Mouse (Mus musculus): ENCODE data around the gene Nanos2. TPM values are rescaled to one million over a fixed set of nuclear protein-coding genes. Genes with fewer than 3 reads are reported as not detected.

Gene Nanos2
- polyA plus RNA-seq (2014; fragmentation: Nextera tagmentation; extraction: Ambion mirVana) = not detected in 2 replicates

GRCm38 (mm10) chr7:18987100-18987499, at the start of gene Nanos2:
Nanos2 (plus strand) TSS chr7:18987400.
- Histone ChIP-seq H3K4me2 (ENCODE audit: low read length) (no peak within 1 kb of the TSS), H3K27me3 (replicated peaks; ENCODE audit: control insufficient read depth, insufficient read depth, low read length) (peaks cover 12% of the 10 kb centered on the region), H3K36me3 (ENCODE audit: control insufficient read depth, insufficient read depth, low read length) (no peaks in the 10 kb centered on the region), H3K9ac (ENCODE audit: low read length) (no peak within 1 kb of the TSS), H3K4me3 (ENCODE audit: low read depth, low read length) (no peak within 1 kb of the TSS), H3K9me3 (ENCODE audit: control insufficient read depth, low read length) (no peaks in the 10 kb centered on the region), H3K4me1 (replicated peaks; ENCODE audit: control insufficient read depth, insufficient read depth, low read length) (peaks cover 9% of the 10 kb centered on the region), H3K27ac (ENCODE audit: low read depth) (no peak within 1 kb of the TSS)
- 43% methylated on average over 2 of the region's 2 CpGs for WGBS
- no peak for ATAC-seq (replicated peaks; ENCODE audit: low FRiP score, low TSS enrichment, low read depth)
- no peak for DNase-seq (ENCODE audit: low spot score)

GRCm38 (mm10) chr7:18942376-18942775, 44.8 kb upstream of the Nanos2 start:
- no peaks in the 10 kb centered on the region for H3K36me3 ChIP-seq (ENCODE audit: control insufficient read depth, insufficient read depth, low read length)
- 29% methylated on average over 1 of the region's 1 CpGs for WGBS
- no peak overlapping the region for H3K9ac ChIP-seq (ENCODE audit: low read length)
- no peaks in the 10 kb centered on the region for H3K4me1 ChIP-seq (replicated peaks; ENCODE audit: control insufficient read depth, insufficient read depth, low read length)
- ATAC-seq (replicated peaks; ENCODE audit: low FRiP score, low TSS enrichment, low read depth) = no peak
- H3K4me3 ChIP-seq (ENCODE audit: low read depth, low read length) = no peak overlapping the region
- no peak overlapping the region for H3K27ac ChIP-seq (ENCODE audit: low read depth)
- H3K4me2 ChIP-seq (ENCODE audit: low read length) = no peak overlapping the region
- no peaks in the 10 kb centered on the region; the same call in 1 of the 2 replicates for H3K27me3 ChIP-seq (replicated peaks; ENCODE audit: control insufficient read depth, insufficient read depth, low read length)
- DNase-seq (ENCODE audit: low spot score) = no peak
- H3K9me3 ChIP-seq (ENCODE audit: control insufficient read depth, low read length) = no peaks in the 10 kb centered on the region

GRCm38 (mm10) chr7:18942815-18943214, 44.4 kb upstream of the Nanos2 start:
- H3K36me3 ChIP-seq (ENCODE audit: control insufficient read depth, insufficient read depth, low read length) = no peaks in the 10 kb centered on the region
- no peaks in the 10 kb centered on the region for H3K9me3 ChIP-seq (ENCODE audit: control insufficient read depth, low read length)
- H3K27me3 ChIP-seq (replicated peaks; ENCODE audit: control insufficient read depth, insufficient read depth, low read length) = no peaks in the 10 kb centered on the region; the same call in 1 of the 2 replicates
- ATAC-seq (replicated peaks; ENCODE audit: low FRiP score, low TSS enrichment, low read depth) (no peak), DNase-seq (ENCODE audit: low spot score) (no peak)
- no peaks in the 10 kb centered on the region for H3K4me1 ChIP-seq (replicated peaks; ENCODE audit: control insufficient read depth, insufficient read depth, low read length)
- H3K9ac ChIP-seq (ENCODE audit: low read length) = no peak overlapping the region
- 56% methylated on average over 9 of the region's 9 CpGs for WGBS
- H3K4me3 ChIP-seq (ENCODE audit: low read depth, low read length) = no peak overlapping the region
- H3K27ac ChIP-seq (ENCODE audit: low read depth) = no peak overlapping the region
- H3K4me2 ChIP-seq (ENCODE audit: low read length) = no peak overlapping the region

GRCm38 (mm10) chr7:18948151-18948550, 39.0 kb upstream of the Nanos2 start:
- Histone ChIP-seq H3K4me3 (ENCODE audit: low read depth, low read length) (no peak overlapping the region), H3K4me2 (ENCODE audit: low read length) (no peak overlapping the region), H3K9me3 (ENCODE audit: control insufficient read depth, low read length) (no peaks in the 10 kb centered on the region), H3K36me3 (ENCODE audit: control insufficient read depth, insufficient read depth, low read length) (no peaks in the 10 kb centered on the region), H3K9ac (ENCODE audit: low read length) (no peak overlapping the region), H3K27ac (ENCODE audit: low read depth) (no peak overlapping the region), H3K4me1 (replicated peaks; ENCODE audit: control insufficient read depth, insufficient read depth, low read length) (no peaks in the 10 kb centered on the region), H3K27me3 (replicated peaks; ENCODE audit: control insufficient read depth, insufficient read depth, low read length) (peaks cover 12% of the 10 kb centered on the region)
- WGBS = 66% methylated on average over 6 of the region's 6 CpGs
- ATAC-seq (replicated peaks; ENCODE audit: low FRiP score, low TSS enrichment, low read depth) (no peak), DNase-seq (ENCODE audit: low spot score) (no peak)

- H3K9ac ChIP-seq (ENCODE audit: low read length) = no peak overlapping the region
- H3K4me3 ChIP-seq (ENCODE audit: low read depth, low read length) = no peak overlapping the region
- no peak overlapping the region for H3K27ac ChIP-seq (ENCODE audit: low read depth)
- H3K36me3 ChIP-seq (ENCODE audit: control insufficient read depth, insufficient read depth, low read length) = no peaks in the 10 kb centered on the region
- ATAC-seq (replicated peaks; ENCODE audit: low FRiP score, low TSS enrichment, low read depth) = no peak
- DNase-seq (ENCODE audit: low spot score) = no peak
- no peaks in the 10 kb centered on the region for H3K4me1 ChIP-seq (replicated peaks; ENCODE audit: control insufficient read depth, insufficient read depth, low read length)
- peaks cover 12% of the 10 kb centered on the region for H3K27me3 ChIP-seq (replicated peaks; ENCODE audit: control insufficient read depth, insufficient read depth, low read length)
- 35% methylated on average over 12 of the region's 12 CpGs for WGBS
- no peaks in the 10 kb centered on the region for H3K9me3 ChIP-seq (ENCODE audit: control insufficient read depth, low read length)
- H3K4me2 ChIP-seq (ENCODE audit: low read length) = no peak overlapping the region
Measured at GRCm38 (mm10) chr7:18949781-18950522, 37.2 kb upstream of the Nanos2 start.

- Histone ChIP-seq H3K4me2 (ENCODE audit: low read length) (no peak overlapping the region), H3K9ac (ENCODE audit: low read length) (no peak overlapping the region), H3K9me3 (ENCODE audit: control insufficient read depth, low read length) (no peaks in the 10 kb centered on the region), H3K27ac (ENCODE audit: low read depth) (no peak overlapping the region), H3K27me3 (replicated peaks; ENCODE audit: control insufficient read depth, insufficient read depth, low read length) (peaks cover 12% of the 10 kb centered on the region), H3K4me3 (ENCODE audit: low read depth, low read length) (no peak overlapping the region), H3K4me1 (replicated peaks; ENCODE audit: control insufficient read depth, insufficient read depth, low read length) (no peaks in the 10 kb centered on the region), H3K36me3 (ENCODE audit: control insufficient read depth, insufficient read depth, low read length) (no peaks in the 10 kb centered on the region)
- ATAC-seq (replicated peaks; ENCODE audit: low FRiP score, low TSS enrichment, low read depth) = no peak
- DNase-seq (ENCODE audit: low spot score) = no peak
- WGBS = 27% methylated on average over 18 of the region's 18 CpGs
Measured at GRCm38 (mm10) chr7:18950523-18951315, 36.5 kb upstream of the Nanos2 start.

- H3K4me3 ChIP-seq (ENCODE audit: low read depth, low read length) = no peak overlapping the region
- DNase-seq (ENCODE audit: low spot score) = peak; percentile 90
- 14% methylated on average over 15 of the region's 15 CpGs for WGBS
- H3K4me2 ChIP-seq (ENCODE audit: low read length) = no peak overlapping the region
- ATAC-seq (replicated peaks; ENCODE audit: low FRiP score, low TSS enrichment, low read depth) = no peak
- H3K27me3 ChIP-seq (replicated peaks; ENCODE audit: control insufficient read depth, insufficient read depth, low read length) = peaks cover 17% of the 10 kb centered on the region
- no peaks in the 10 kb centered on the region for H3K4me1 ChIP-seq (replicated peaks; ENCODE audit: control insufficient read depth, insufficient read depth, low read length)
- no peak overlapping the region for H3K9ac ChIP-seq (ENCODE audit: low read length)
- H3K36me3 ChIP-seq (ENCODE audit: control insufficient read depth, insufficient read depth, low read length) = no peaks in the 10 kb centered on the region
- no peaks in the 10 kb centered on the region for H3K9me3 ChIP-seq (ENCODE audit: control insufficient read depth, low read length)
- no peak overlapping the region for H3K27ac ChIP-seq (ENCODE audit: low read depth)
Measured at GRCm38 (mm10) chr7:18951397-18951796, 35.8 kb upstream of the Nanos2 start.

- Histone ChIP-seq H3K9me3 (ENCODE audit: control insufficient read depth, low read length) (no peaks in the 10 kb centered on the region), H3K36me3 (ENCODE audit: control insufficient read depth, insufficient read depth, low read length) (no peaks in the 10 kb centered on the region), H3K27me3 (replicated peaks; ENCODE audit: control insufficient read depth, insufficient read depth, low read length) (peaks cover 68% of the 10 kb centered on the region), H3K9ac (ENCODE audit: low read length) (peak overlapping the region; percentile 46), H3K4me2 (ENCODE audit: low read length) (peak overlapping the region; percentile 96), H3K4me3 (ENCODE audit: low read depth, low read length) (peak overlapping the region; percentile 59), H3K27ac (ENCODE audit: low read depth) (no peak overlapping the region), H3K4me1 (replicated peaks; ENCODE audit: control insufficient read depth, insufficient read depth, low read length) (0 out of 2 replicates have a peak, but pooled peaks cover 6% of the 10 kb centered on the region)
- ATAC-seq (replicated peaks; ENCODE audit: low FRiP score, low TSS enrichment, low read depth) (peak; percentile 90), DNase-seq (ENCODE audit: low spot score) (peak; percentile 74)
- WGBS = under 1% methylated on average over 86 of the region's 107 CpGs
Measured at GRCm38 (mm10) chr7:18957569-18958383, 29.4 kb upstream of the Nanos2 start.

All from intestine, embryonic 14.5 days (tissue).